Mouse (Mus musculus) liver, embryonic 15.5 days (tissue): ENCODE data around the gene Gm20837. TPM values are rescaled to one million over a fixed set of nuclear protein-coding genes. Genes with fewer than 3 reads are reported as not detected.
"Not testable (repeated sequence)": the region's sequence is repeated elsewhere in the genome, so short reads cannot be mapped to it uniquely, and the experiment has no call there.

Experiments used
- ATAC-seq: fragments of 200-750 bp; cut with Nextera tagmentation; 2 replicates; pipeline ENCODE4 v1.8.0; 2017; ENCODE audit warnings: moderate number of reproducible peaks, mild to moderate bottlenecking, moderate library complexity; ENCODE audit not compliant: insufficient read depth
- H3K27ac ChIP-seq: fragments of 300-500 bp; sonication (generic); replicated peaks from 2 replicates; pipeline ENCODE4 v1.5.1; 2015; ENCODE audit warnings: mild to moderate bottlenecking, inconsistent platforms
- H3K27me3 ChIP-seq: fragments of 300-500 bp; sonication (generic); 2 replicates; pipeline ENCODE4 v1.6.1; 2015; ENCODE audit warnings: mild to moderate bottlenecking, inconsistent platforms
- H3K36me3 ChIP-seq: fragments of 300-500 bp; sonication (generic); replicated peaks from 2 replicates; pipeline ENCODE4 v1.6.1; 2015; ENCODE audit warnings: moderate library complexity, mild to moderate bottlenecking, inconsistent platforms
- H3K4me1 ChIP-seq: fragments of 300-500 bp; sonication (generic); replicated peaks from 2 replicates; pipeline ENCODE4 v1.6.1; 2015; ENCODE audit warnings: inconsistent platforms
- H3K4me2 ChIP-seq: fragments of 300-500 bp; sonication (generic); 2 replicates; pipeline ENCODE4 v1.6.1; 2015; ENCODE audit warnings: moderate library complexity, mild to moderate bottlenecking, inconsistent platforms
- H3K4me3 ChIP-seq: fragments of 300-500 bp; sonication (generic); replicated peaks from 2 replicates; pipeline ENCODE4 v1.5.1; 2015; ENCODE audit warnings: mild to moderate bottlenecking, inconsistent platforms
- H3K9ac ChIP-seq: fragments of 300-500 bp; sonication (generic); 2 replicates; pipeline ENCODE4 v1.6.1; 2015; ENCODE audit warnings: moderate library complexity, mild to moderate bottlenecking, inconsistent platforms
- H3K9me3 ChIP-seq: fragments of 300-500 bp; sonication (generic); replicated peaks from 2 replicates; pipeline ENCODE4 v1.6.1; 2016; ENCODE audit warnings: inconsistent platforms
- WGBS: fragments of 180-500 bp; shearing (Covaris S2); methylation state at CpG from one replicate; pipeline ENCODE4 v1.1.7; 2015; ENCODE audit warnings: mixed read lengths; ENCODE audit not compliant: insufficient replicate concordance; 5-methylcytosine and 5-hydroxymethylcytosine counted together
- polyA plus RNA-seq: library from polyadenylated mRNA; unstranded; fragments of >200 nt; fragmentation: Nextera tagmentation; extraction: Ambion mirVana; gene quantifications from 2 replicates; pipeline ENCODE4 v1.2.1, GENCODE M21; 2015

The Gm20837 gene
- not detected in 2 replicates for polyA plus RNA-seq

- not testable (repeated sequence) for H3K4me1 ChIP-seq, H3K27me3 ChIP-seq, H3K36me3 ChIP-seq, H3K4me2 ChIP-seq, H3K9me3 ChIP-seq, ATAC-seq, H3K4me3 ChIP-seq, H3K27ac ChIP-seq, H3K9ac ChIP-seq
- no CpG with 5 or more reads among the region's 7 CpGs for WGBS
Measured at GRCm38 (mm10) chrY:90400948-90401347, at the start of gene Gm20837. Gene Gm20837, plus strand, starts transcription at chrY:90401248.
